Mouse (Mus musculus) adrenal gland, adult 18-20 months (tissue): ENCODE results near the gene Evi2a. TPM values are rescaled to one million over a fixed set of nuclear protein-coding genes. Genes with fewer than 3 reads are reported as not detected.

Experiments
- total RNA-seq, 2 experiments: library from RNA; stranded (reverse); gene quantifications; 1 replicate in 1 of 2; 2 replicates in 1 of 2; pipeline ENCODE4 v1.2.3; 2021

Evi2a gene
- total RNA-seq, 2 experiments from 2014 or later = 2.9 to 3.3 TPM

Other genes starting within 250 kb of the Evi2a start
- gene Gm9964, start 233.7 kb downstream of the Evi2a start, total RNA-seq = not detected
- gene Nf1, start 190.9 kb downstream of the Evi2a start, total RNA-seq = 10 to 100 TPM; 53.5 to 60.6 TPM
- gene Omg, start 26.5 kb downstream of the Evi2a start, total RNA-seq = 1 to 10 TPM; 5.2 to 7.5 TPM
- gene Evi2b, start 6.8 kb downstream of the Evi2a start, total RNA-seq = 1 to 10 TPM in 1 of 2 experiments, under 1 TPM in 1; 0.99 to 2.3 TPM
- under 1 TPM; 0.10 to 0.23 TPM for gene Evi2, start within 50 bp of the Evi2a start, total RNA-seq
- gene Rab11fip4, start 60.6 kb upstream of the Evi2a start, total RNA-seq = 1 to 10 TPM; 2.0 to 4.3 TPM